Mouse (Mus musculus): Measurements from ENCODE around the gene Rtn4ip1.
"Not testable (repeated sequence)": the region's sequence is repeated elsewhere in the genome, so short reads cannot be mapped to it uniquely, and the experiment has no call there.

Gene Rtn4ip1

DNA sequence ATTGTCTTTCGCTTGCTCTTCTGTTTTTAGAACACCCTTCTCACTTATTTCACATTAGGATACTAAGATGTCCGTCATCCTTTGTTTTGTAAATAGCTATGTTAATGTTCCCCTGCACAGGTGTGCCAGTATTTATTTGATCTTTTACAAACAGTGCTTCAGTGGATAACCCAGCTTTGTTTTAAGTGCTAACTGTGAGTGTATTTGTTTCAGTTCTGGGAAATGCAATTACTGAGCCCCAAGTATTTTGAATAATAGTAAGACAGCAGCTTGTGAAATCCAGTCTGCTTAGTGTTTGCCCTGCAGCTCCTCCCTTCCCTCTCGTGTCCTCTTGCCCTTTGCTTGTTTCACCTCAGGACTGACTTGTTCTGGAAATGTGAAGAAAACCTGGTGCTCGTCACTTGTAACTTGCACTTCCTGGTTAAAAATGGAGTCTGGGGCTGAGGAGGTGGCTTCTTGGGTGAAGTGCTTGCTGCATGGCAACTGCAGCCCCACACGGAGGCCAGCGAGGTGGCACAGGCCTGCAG is 37.6 kb downstream of the Rtn4ip1 start:
- DNase-seq = no peak

DNA sequence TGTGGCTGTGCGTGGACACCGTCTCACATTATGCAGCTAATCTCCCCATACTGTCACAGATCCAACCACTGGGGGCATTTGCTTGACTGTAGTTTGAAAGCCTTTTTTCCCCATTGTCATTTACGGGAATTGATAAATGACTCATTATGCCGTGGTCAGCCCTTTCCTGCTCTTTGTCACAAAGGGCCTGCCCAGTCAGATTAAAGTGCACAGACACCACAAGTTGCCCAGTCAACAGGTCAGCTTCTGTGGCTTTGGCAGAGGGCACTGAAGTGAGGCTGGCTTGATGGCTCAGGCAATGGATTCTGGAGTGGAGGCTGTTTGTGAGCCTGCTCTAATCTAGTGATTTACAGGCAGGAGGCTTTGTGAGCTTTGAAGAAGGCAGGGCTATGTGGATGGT is 42.1 kb downstream of the Rtn4ip1 start:
- no peak for DNase-seq

DNA sequence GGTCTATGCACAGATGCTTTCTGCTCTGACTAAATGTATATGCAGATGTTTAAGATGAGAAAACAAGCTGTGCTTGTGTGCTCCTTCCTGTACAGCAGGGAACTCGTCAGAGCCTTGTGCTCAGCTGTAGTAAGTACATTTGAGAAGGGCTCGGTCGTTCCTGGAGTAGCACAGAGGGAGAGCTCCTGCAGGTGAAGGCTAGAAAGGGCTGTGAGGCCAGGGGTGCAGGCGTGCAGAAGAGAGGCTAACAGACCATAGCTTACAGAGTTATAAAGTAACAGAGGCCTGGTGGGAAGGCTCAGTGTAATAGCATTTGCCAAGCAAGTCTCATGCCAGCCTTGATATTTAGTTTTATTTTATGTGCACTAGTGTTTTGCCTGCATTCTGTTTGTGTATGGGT is 43.8 kb downstream of the Rtn4ip1 start:
- no peak for DNase-seq

DNA sequence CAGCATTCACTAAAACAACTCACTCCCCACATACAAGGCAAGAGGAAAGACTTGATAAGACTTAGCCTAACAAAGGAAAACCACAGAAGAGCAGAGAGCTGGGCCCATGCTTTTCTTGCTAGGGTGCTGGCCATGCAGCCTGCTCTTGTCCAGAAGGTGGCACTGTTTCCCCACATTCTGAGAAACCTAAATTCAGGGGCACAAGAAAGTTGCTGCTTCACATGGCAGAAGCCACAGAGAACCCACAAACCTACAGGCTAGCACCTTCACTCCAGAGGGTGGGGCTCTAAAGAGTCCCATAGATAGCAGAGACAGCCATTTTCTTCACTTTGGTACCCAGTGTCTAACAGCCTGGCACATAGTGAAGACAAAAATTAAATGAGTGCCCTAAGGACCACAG is 52.3 kb downstream of the Rtn4ip1 start:
- peak; percentile 74 for DNase-seq

DNA sequence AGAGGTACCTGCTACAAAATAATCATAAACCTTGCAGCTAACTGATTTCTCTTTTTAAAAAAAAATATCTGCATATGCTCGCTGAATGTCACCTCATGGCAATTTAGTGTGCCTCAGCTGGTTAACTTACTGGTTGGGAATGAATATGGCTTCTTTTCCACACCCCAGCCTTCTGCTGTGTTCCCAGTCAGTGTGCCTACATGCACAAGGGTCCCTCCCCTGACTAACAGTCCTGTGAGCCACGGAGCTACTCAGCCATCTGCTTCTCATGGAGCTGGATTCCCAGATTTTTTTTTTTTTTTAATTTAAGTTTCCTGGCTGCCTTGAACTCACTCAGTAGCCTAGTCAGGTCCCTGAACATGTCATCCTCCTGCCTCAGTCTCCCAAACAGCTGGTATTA is 63.3 kb downstream of the Rtn4ip1 start:
- DNase-seq = no peak

DNA sequence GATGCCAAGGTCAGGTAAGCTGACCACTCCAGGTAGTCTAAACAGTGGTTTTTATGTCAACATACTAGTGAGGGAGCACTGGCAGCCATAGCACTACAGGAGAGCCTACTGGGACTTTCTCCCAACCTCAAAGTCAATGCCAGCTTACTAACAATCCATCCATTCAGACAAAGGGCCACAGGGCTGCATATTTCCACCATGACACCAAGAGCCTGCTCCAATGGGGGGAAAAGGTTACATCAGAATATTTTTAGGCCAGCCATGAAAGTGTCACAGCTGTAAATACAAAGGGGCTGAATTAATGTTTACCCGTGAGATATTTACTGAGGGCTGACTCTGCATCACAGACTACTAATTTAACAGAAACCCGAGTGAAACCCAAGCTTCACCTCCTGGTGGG is 71.6 kb downstream of the Rtn4ip1 start:
- no peak for DNase-seq

DNA sequence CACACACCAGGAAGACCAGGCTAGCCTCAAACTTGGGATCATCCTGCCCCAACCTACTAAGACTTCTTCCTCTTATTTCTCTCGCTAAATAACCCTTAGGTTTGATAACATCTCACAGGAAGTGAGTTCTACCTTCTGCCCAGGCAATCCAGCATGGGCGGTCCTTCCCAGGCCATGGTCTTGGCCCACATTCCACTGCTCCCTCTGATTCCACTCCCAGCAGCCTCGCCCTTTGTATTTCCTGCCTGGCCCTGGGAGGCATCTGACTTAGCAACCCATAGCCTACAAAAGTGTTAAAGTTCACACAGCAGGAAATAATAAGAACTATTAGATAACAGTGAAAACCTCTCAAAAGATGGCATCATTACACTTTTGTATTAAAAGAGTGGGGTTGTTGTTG is 75.7 kb downstream of the Rtn4ip1 start:
- DNase-seq = no peak

DNA sequence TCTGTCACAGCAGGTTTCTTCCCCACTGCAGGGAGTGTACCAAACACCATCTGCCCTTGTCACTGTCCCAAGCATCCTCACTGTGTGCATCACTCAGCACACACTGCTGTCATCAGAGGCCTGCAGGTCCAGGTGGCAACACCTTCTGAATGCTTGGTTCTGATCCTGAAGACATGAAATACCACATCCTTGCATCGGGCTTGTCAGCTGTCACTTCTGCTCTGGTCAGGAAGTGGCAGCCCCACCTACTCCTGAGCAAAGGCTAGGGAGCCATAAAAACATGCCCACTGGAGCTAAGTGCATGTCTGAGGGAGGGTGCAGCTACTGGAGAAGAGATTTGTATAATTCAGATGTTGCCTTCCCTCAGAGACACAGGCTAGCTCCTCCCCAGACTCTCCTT is 78.5 kb downstream of the Rtn4ip1 start:
- DNase-seq = no peak

DNA sequence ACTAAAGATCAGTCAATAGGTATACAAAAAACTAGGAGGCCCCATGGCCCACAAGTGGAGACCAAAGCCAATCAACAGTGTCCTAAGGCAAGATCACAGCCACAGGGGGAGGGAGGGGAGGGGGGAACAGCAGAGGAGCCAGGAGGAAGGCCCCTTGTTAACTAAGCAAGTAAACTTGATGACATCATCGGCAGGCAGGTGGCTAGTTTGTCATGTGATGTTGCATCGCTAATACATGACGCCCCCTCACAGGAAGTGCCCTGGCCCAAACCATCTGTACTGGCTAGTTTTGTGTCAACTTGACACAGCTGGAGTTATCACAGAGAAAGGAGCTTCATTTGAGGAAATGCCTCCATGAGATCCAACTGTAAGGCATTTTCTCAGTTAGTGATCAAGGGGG is 79.1 kb downstream of the Rtn4ip1 start:
- DNase-seq = not testable (repeated sequence)

DNA sequence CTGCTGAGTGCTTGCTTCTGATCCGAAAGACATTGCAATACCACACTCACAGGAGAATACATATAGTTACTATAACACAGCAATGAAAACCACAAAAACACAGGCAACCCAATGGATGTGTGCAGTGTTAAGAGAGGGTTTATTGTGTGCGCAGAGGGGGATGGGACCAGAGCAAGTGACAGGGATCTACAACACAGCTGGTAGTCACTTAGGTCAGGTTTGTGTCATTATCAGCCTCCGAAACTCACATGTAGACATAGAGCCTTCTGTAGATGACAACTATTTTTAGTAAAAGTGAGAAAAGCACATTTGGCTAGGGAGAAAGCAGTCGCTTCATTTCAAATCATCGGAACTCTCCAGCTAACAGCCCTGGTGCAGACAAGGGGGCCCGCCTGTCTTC is 80.9 kb downstream of the Rtn4ip1 start:
- no peak for DNase-seq

DNA sequence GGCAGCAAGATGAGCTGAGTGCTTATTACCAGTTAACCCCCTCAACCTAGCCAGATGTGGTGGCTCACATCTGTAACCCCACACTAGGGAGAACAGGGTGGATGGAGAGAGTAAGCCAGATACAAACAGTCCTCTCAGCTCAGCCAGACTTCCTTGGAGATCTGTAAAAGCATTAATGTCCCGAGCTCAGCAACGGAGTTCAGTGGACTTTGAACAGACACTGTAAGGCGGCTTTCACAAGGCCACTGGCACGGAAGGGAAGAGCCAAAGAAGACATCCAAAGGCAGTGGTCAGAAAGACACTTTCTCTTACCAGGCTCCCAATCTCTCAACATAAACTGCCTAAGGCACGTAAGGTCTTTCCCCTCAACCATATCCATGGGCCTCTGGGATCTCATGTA is 81.6 kb downstream of the Rtn4ip1 start:
- DNase-seq = no peak

DNA sequence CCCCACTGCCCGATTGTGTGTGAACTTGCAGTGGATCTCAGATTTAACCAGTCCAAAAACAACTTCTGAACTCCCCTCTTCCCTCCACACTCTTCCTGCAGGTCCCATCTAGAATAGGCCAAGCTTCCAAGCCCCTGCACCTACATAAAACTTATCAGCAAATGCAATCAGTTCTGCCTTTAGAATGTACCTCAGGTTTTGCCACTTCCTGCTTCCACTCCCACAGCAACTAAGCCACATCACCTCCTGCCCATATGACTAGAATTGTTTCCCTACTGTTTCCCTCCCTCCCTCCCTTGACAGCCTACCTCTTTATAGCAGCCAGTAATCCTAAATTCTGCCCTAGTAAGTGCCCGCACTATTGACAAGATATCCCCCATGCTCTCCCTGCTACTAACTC is 82.3 kb downstream of the Rtn4ip1 start:
- no peak for DNase-seq

DNA sequence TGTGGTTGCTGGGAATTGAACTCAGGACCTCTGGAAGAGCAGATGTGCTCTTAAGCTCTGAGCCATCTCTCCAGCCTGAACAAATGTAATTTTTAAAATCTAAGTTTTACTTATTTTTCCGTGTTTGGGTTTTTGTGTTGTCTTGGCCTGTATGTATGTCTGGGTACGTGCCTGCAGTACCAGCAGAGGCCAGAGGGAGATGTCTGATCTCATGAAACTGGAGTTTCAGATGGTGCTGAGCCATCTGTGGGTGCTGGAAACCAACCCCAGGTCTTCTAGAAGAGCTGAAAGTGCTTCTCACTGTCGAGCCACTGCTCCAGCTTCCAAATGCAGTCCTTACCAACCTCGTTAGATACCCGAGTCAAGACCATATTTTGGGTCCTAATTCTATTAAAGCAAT is 89.7 kb downstream of the Rtn4ip1 start:
- no peak for DNase-seq

DNA sequence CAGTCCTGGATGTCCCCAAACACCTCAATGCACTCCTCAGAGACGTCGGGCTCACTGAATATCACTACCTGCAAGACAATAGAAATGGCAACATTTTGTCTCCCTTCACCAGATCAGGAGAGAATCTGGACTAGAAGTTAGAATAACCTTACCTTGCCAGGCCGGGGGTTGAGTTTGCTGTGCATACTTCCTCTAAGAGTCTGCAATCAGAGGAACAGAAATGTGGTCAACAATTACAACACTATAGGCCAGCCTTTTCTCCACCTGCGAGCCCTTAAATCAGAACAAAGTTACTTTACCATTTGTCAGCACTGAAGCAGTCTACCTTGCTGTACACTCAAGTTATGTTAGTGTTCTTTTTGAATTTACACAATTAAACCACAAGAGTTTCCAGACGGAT is 90.9 kb downstream of the Rtn4ip1 start:
- no peak for DNase-seq

DNA sequence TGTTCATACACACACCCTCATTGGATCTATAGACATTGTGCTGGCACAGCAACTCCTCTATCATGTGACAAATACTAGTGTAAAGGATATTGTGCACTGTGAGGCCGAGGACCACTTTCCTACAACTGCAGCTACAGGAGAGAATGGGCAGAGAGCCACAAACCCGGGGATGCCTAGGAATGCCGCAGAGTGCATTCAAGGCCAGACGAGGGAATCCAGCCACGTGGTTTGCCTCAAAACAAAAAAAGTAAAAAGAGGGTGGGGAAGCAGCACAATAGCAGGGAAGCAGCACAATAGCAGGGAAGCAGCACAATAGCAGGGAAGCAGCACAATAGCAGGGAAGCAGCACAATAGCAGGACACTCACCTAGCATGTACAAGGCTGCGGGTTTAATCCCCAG is 91.6 kb downstream of the Rtn4ip1 start:
- DNase-seq = no peak

DNA sequence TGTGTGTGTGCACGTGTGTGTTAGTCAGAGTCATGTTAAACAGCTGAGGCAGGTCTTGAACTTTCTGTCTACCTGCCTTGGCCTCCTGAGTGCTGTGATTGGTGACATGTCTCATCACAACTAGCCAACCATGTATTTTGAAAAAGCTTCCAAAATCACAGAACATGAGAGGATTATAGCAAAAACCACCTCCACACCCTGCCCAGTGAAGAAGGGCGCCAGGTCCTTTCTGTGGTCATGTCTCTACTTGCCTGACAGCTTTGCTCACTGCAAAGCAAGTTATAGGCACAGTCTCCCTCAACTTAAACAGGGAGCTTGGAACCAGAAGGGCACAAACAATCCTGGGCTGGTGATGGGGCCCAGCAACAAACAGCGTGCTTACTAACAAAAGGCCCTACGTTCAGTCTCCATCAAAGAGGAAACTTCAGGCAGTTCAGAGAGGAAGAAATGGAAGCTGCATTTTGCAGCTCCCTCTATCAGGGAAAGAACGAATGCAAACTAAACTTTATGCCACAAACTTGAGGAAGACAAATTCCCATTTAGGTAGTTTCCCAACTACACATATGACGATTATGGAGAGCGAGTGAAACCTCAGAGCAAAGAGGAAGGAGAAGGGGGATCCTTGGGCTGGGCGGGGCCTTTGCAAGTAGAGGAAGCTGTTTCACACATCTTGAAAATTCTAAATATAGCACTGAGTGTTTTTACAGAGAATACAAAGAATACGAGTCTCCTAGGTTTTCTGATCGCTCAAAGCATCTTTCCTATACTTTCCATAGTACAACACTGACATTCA is 94.4 kb downstream of the Rtn4ip1 start:
- peak; percentile 50 for DNase-seq

DNA sequence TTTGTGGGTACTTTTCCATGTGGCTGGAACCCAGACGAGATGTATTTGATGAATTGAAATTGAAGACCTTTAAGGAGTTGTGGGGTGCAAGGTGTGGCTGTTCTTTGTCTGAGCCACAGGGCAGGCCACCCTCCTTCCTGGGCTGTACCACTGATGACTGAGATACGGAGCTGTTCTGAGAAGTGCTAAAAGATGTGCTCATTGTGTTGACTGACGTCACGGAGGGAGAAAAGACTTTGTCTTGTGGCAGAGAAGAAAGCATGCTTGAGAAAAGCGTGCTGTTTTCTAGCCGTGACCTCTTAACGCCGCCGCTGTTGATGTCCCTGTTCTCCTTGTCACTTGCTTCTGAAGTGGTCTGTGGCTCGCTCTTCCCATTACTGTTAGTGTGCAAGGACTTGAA is 95.7 kb downstream of the Rtn4ip1 start:
- DNase-seq = peak; percentile 47

DNA sequence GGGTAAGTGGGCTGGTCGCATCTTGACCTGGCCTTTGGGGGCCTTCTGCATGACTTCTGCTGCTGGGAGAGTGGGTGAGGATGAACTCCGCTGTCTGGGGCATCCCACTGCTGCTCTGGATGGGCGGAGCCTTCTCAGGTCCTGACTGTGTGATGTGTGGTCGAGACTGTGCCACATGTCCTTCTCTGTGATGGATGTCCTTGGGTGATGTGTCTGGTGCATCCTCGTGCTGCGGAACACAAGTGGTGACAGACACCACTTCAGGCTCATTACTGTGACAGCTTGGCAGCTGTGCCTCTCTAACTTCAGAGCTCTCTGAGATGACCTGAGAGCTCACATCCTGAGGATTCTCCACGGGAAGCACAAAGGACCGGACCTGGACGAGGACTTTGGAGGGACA is 96.4 kb downstream of the Rtn4ip1 start:
- DNase-seq = no peak

DNA sequence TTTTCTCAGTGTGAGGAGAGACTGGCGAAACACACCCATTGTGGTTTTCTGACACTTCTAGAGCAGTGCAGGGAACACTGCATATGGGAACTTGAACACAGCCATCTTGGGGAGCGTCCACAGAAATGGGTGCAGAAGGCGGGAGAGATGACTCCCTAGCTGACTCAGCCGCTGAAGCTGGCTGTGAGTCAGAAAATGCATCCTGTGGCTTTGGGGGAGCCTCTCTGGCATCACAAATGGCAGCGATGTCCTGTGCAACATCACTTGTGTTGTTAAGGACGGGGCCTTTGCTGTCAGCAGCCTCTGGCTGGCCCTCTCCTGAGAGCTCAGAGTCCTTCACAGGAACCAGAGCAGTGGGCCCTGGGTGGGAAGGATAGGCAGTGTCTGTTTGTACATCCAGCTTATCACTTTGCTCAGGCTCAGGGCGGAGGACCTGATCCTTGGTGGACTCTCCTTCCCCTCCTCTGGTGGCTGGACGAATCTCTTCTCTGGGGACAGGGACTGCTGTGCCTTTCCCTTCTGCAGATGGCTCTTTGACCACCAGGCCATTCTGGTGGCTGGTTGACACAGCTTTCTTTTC is 97.0 kb downstream of the Rtn4ip1 start:
- no peak for DNase-seq

DNA sequence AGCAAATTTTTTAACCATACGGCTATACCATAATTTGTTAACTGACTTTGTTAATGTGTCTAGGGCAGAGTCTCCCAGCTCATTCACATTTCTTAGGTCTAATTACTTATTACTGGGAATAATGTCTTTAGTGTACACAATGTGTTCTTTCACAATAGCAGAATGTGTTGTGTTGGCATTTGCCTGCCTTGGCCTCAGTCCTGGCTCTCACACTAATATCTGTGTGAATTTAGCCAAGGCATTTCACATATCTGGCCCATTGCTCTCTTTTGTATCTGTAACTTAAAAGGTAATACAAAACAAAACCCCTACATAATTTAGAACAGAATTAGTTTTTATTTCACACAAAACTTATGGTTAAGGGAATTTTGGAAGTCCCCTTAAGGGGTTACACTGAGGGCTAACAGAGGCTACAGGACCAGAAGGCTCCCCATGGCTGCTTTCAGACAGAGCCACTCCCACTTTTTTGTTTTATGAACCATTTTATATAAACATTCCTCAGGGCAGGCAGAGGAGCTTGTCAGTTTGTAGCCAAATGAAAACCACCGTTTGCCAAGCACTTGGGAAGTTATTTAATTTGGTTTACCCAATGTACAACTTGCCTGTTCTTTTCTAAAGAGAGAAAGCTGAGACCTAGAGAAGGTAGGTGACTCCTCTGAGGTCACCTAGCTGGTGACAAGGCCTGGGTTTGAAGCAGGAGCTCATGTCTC is 98.7 kb downstream of the Rtn4ip1 start:
- DNase-seq = no peak

DNA sequence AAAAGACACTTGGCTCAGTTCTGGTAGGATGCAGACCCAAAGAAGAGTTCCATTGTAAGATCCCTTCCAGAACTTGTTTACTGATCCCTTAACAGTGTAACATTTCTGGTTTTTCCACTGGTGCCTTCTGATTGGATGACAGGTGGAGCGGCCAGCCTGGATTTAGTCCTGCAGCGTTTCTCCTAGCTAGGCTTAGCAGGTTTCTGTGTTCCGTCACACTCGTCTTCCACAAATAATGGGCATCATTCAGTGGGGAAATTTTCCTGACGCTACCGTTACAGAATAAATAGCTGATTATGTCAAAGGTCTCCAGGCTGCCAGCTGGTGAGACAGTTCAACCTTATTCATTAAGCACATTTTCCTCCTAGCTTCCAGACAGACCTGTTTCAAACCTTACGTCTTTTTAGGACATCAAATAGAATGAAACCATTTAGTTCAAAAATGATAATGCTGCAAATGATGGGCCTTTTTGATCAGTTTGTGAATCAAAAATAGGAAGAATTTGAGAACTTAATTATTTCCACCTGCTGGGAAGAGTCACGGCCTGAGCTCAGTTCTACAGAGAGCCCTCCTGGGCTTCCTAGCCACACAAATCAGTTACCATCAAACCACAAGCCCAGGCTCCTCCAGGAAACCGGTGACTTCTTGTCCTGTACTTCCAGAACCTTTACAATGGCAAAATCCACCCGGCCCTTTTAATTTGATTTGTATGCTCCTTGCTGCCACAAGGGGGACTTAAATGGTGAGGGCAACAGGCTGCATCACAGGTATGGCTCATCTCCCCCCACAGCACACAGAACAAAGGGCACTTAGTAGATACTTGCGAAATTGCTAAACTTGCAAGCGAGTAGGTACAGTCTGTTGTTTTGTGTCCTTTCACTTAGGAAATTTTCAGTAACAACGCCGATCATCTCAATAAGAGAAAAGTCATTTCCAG is 100.7 kb downstream of the Rtn4ip1 start:
- DNase-seq = peak; percentile 53

DNA sequence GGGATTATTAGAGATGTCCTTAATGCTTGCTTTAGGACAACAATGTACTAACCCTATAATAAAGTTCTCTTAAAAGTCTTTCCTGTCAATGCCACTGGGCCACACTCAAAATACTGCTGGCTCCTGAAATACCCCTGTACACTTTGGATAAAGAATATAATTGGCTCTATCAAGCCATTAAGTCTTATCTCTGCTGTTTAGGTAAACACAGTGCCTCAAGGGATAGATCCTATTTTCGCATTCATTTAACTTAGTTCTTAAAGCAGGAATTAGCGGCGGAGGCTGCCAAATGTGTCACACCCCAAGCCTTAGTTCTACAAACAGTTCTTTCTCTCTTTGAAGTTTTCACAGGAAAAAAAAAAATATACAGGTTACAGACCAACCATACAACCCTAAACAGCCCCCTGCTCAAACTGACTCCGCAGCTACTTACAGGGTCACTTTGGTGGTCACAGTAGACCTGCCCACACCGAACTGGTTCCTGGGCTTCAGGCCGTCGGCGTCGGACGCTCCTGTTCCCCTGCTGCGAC is 101.5 kb downstream of the Rtn4ip1 start:
- no peak for DNase-seq
